Mouse (Mus musculus) megakaryocyte-erythroid progenitor cell, adult 5 weeks (primary cell): ENCODE measurements around the gene Aff2. TPM values are rescaled to one million over a fixed set of nuclear protein-coding genes. Genes with fewer than 3 reads are reported as not detected.

Experiments used
- polyA plus RNA-seq: library from polyadenylated mRNA; stranded (reverse); fragments of >175 nt; gene quantifications from 2 replicates; pipeline ENCODE4 v1.2.3, GENCODE M21; 2012

Aff2 gene
- polyA plus RNA-seq = 0.21 and 0.48 TPM in 2 replicates

DNA sequence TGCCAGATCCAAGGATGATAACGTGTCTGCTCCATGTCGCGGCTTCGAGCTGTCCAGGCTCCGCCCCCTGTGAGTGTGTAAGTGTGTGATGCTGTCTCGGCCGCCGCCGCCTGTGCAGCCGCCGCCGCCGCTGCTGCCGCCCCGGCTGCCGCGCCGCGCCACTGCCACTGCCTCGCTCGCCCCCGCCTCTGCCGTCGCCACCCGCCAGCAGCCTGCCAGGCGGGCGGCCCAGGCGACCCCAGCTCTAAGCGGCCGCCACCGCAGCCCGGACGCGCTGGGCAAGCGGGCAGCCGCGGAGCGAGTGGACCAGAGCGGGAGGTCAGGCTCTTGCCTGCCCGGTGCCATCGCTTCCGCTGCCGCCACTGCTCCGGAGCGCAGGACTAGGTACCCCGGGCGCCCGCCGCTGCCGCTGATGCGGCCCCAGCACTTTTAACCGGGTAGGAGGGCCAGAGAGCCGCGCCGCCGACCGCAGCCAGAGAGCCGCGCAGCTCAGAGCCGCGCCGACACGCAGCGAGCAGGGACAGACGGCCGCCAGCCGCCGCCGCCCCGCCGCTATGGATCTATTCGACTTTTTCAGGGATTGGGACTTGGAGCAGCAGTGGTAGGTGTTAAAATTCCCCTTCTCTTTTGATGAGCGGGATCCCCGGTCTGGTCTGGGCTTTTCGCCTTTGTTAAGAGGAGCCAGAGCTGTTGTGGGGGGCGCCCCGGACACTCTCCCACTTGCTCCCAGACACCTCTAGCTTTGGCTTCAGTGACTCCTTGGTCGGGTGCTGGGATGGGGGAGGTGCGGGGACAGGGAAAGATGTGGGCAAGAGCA is at the start of gene Aff2:
TSS of gene Aff2 (plus strand) at position 57 of the 817 bp plus-strand sequence.

